Mouse (Mus musculus) C2C12 (cell line): Measurements from ENCODE around the gene Jmjd7.

Experiments used
- CEBPB ChIP-seq: IDR thresholded peaks from one replicate; pipeline ENCODE4 v1.6.1; 2011; ENCODE audit warnings: low read depth, mild to moderate bottlenecking, control low read depth, moderate library complexity
- CTCF ChIP-seq: IDR thresholded peaks from one replicate; pipeline ENCODE4 v1.5.1; 2011; ENCODE audit not compliant: control insufficient read depth, insufficient read depth, insufficient read length
- MAX ChIP-seq: IDR thresholded peaks from one replicate; pipeline ENCODE4 v1.6.1; 2011; ENCODE audit warnings: mild to moderate bottlenecking, control low read depth
- USF1 ChIP-seq: IDR thresholded peaks from one replicate; pipeline ENCODE4 v1.6.1; 2011; ENCODE audit warnings: low read depth, mild to moderate bottlenecking, control low read depth, moderate library complexity

DNA sequence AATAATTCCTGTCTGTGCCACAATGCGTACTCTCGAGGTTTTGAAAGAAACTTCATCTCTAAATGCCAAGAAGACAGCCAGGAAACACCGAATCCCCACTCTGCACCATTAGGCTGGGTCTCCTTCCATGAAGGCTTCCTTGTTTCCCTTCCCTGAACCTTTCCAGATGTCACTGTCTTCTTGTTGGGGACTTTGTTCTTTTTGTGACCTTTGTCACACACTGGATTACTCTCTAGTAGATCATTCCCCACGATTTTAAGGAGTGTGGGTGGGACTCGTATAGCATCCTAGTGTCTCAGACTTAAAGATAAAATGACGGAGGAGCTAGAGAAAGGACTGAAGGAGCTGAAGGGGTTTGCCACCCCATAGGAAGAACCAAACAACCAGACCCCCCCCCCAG is 36.4 kb upstream of the Jmjd7 start:
- TF ChIP-seq CTCF (no peak), CEBPB (no peak), MAX (no peak), USF1 (no peak)
